Mouse (Mus musculus): ENCODE data around the gene Ajm1. TPM values are rescaled to one million over a fixed set of nuclear protein-coding genes. Genes with fewer than 3 reads are reported as not detected.

Gene Ajm1
- total and polyA plus RNA-seq, 3 experiments = 0.04 to 0.32 TPM; not detected in 1

- TF ChIP-seq MYC (IDR thresholded peaks at IDR 0.05; ENCODE audit: low read depth, low read length) (peak; percentile 52; the same call in 1 of the 2 replicates), MAZ (IDR thresholded peaks at IDR 0.05; ENCODE audit: low read depth, low read length) (no peak), EP300 (IDR thresholded peaks at IDR 0.05; ENCODE audit: low read depth in 1 of 2, low read length in 2 of 2) (no peak), GABPA (IDR thresholded peaks at IDR 0.05; ENCODE audit: low read depth, low read length) (no peak)
Measured at GRCm38 (mm10) chr2:25574579-25575431, 6.8 kb downstream of the Ajm1 start, which contains the start of the genes Mamdc4 and Phpt1 (continued).

- no peak overlapping the region for H3K27ac ChIP-seq (ENCODE audit: control insufficient read depth, low read depth, low read length)
- H3K9me3 ChIP-seq (replicated peaks; ENCODE audit: insufficient read depth, low read length) = no peaks in the 10 kb centered on the region
- DNase-seq (ENCODE audit: low read depth, low spot score) = no peak
- no peaks in the 10 kb centered on the region for H3K27me3 ChIP-seq (ENCODE audit: control insufficient read depth in 1 of 2, insufficient read depth in 2 of 2, low read length in 2 of 2)
- H3K4me1 ChIP-seq (ENCODE audit: control insufficient read depth in 1 of 2, insufficient read depth in 2 of 2, low read length in 2 of 2) = peaks cover 0 to 10% of the 10 kb centered on the region in 2 experiments; a peak in 1 of 4 replicates
- H3K9ac ChIP-seq (ENCODE audit: control insufficient read depth, low read depth, low read length, poor library complexity, severe bottlenecking) = peak overlapping the region; percentile 71
- H3K79me2 ChIP-seq (ENCODE audit: control insufficient read depth, insufficient read depth, low read length, poor library complexity) = peaks cover 7% of the 10 kb centered on the region
- H3K36me3 ChIP-seq (ENCODE audit: control insufficient read depth in 1 of 2, insufficient read depth in 2 of 2, low read length in 2 of 2) = peaks cover 0 to 4% of the 10 kb centered on the region in 2 experiments; a peak in 1 of 4 replicates
- H3K4me3 ChIP-seq (ENCODE audit: control insufficient read depth in 1 of 2, insufficient read depth in 1 of 2, low read depth in 2 of 2, low read length in 2 of 2) = peak overlapping the region; percentile 60 to 81
- no peak for TF ChIP-seq ELF1 (IDR thresholded peaks at IDR 0.05; ENCODE audit: low read depth, low read length)
- TF ChIP-seq TCF12 (IDR thresholded peaks at IDR 0.05; ENCODE audit: low read depth, low read length) = no peak
- TF ChIP-seq CTCF (IDR thresholded peaks at IDR 0.05 in 2 of 3, conservative IDR thresholded peaks at IDR 0.05 in 1 of 3; ENCODE audit: control insufficient read depth in 1 of 3, insufficient read depth in 1 of 3, low read depth in 2 of 3, low read length in 3 of 3, poor library complexity in 1 of 3, severe bottlenecking in 1 of 3) = no peak
- no peak for TF ChIP-seq ZNF384 (IDR thresholded peaks at IDR 0.05; ENCODE audit: low read depth, low read length)
- TF ChIP-seq CHD2 (IDR thresholded peaks at IDR 0.05; ENCODE audit: low read length) = no peak
- no peak for TF ChIP-seq KAT2A (conservative IDR thresholded peaks at IDR 0.05; ENCODE audit: low read depth, low read length)
- no peak for TF ChIP-seq NELFE (IDR thresholded peaks at IDR 0.05; ENCODE audit: low read depth, low read length)
- no peak for TF ChIP-seq MYB (IDR thresholded peaks at IDR 0.05; ENCODE audit: low read depth, low read length)
- TF ChIP-seq HCFC1 (IDR thresholded peaks at IDR 0.05; ENCODE audit: low read depth, low read length) = no peak
- TF ChIP-seq ETS1 (IDR thresholded peaks at IDR 0.05; ENCODE audit: low read depth, low read length) = no peak
- TF ChIP-seq RCOR1 (IDR thresholded peaks at IDR 0.05; ENCODE audit: low read depth, low read length) = no peak
- no peak for TF ChIP-seq TBP (IDR thresholded peaks at IDR 0.05; ENCODE audit: low read depth, low read length)
- no peak for TF ChIP-seq SIN3A (IDR thresholded peaks at IDR 0.05; ENCODE audit: low read length)
- TF ChIP-seq MYC (IDR thresholded peaks at IDR 0.05; ENCODE audit: low read depth, low read length) = no peak
Measured at GRCm38 (mm10) chr2:25574136-25574535, 7.4 kb downstream of the Ajm1 start.

- DNase-seq (ENCODE audit: low read depth, low spot score) = no peak
- peaks cover 0 to 10% of the 10 kb centered on the region in 2 experiments; a peak in 1 of 4 replicates for H3K4me1 ChIP-seq (ENCODE audit: control insufficient read depth in 1 of 2, insufficient read depth in 2 of 2, low read length in 2 of 2)
- H3K36me3 ChIP-seq (ENCODE audit: control insufficient read depth in 1 of 2, insufficient read depth in 2 of 2, low read length in 2 of 2) = peaks cover 0 to 4% of the 10 kb centered on the region in 2 experiments; a peak in 1 of 4 replicates
- no peak overlapping the region for H3K4me3 ChIP-seq (ENCODE audit: control insufficient read depth in 1 of 2, insufficient read depth in 1 of 2, low read depth in 2 of 2, low read length in 2 of 2)
- no peaks in the 10 kb centered on the region for H3K27me3 ChIP-seq (ENCODE audit: control insufficient read depth in 1 of 2, insufficient read depth in 2 of 2, low read length in 2 of 2)
- no peak overlapping the region for H3K27ac ChIP-seq (ENCODE audit: control insufficient read depth, low read depth, low read length)
- TF ChIP-seq E2F4 (IDR thresholded peaks at IDR 0.05; ENCODE audit: borderline replicate concordance, low read depth, low read length) = no peak
- TF ChIP-seq SMC3 (IDR thresholded peaks at IDR 0.05; ENCODE audit: low read depth, low read length) = no peak
- TF ChIP-seq MAFK (IDR thresholded peaks at IDR 0.05; ENCODE audit: borderline replicate concordance, low read depth, low read length) = no peak
- no peak for TF ChIP-seq USF2 (IDR thresholded peaks at IDR 0.05; ENCODE audit: borderline replicate concordance in 1 of 2, insufficient read depth in 1 of 2, low read depth in 1 of 2, low read length in 2 of 2)
- no peak for TF ChIP-seq EP300 (IDR thresholded peaks at IDR 0.05; ENCODE audit: low read depth in 1 of 2, low read length in 2 of 2)
- TF ChIP-seq ZNF384 (IDR thresholded peaks at IDR 0.05; ENCODE audit: low read depth, low read length) = no peak
- no peak for TF ChIP-seq NELFE (IDR thresholded peaks at IDR 0.05; ENCODE audit: low read depth, low read length)
- TF ChIP-seq POLR2AphosphoS5 (IDR thresholded peaks at IDR 0.05; ENCODE audit: borderline replicate concordance, low read depth, low read length) = no peak
- no peak for TF ChIP-seq JUND (IDR thresholded peaks at IDR 0.05; ENCODE audit: low read depth, low read length)
- no peak for TF ChIP-seq GABPA (IDR thresholded peaks at IDR 0.05; ENCODE audit: low read depth, low read length)
- TF ChIP-seq TBP (IDR thresholded peaks at IDR 0.05; ENCODE audit: low read depth, low read length) = no peak
- TF ChIP-seq TCF12 (IDR thresholded peaks at IDR 0.05; ENCODE audit: low read depth, low read length) = no peak
- TF ChIP-seq ETS1 (IDR thresholded peaks at IDR 0.05; ENCODE audit: low read depth, low read length) = no peak
- H3K79me2 ChIP-seq (ENCODE audit: control insufficient read depth, insufficient read depth, low read length, poor library complexity) = peaks cover 7% of the 10 kb centered on the region
- H3K9me3 ChIP-seq (replicated peaks; ENCODE audit: insufficient read depth, low read length) = no peaks in the 10 kb centered on the region
- no peak overlapping the region for H3K9ac ChIP-seq (ENCODE audit: control insufficient read depth, low read depth, low read length, poor library complexity, severe bottlenecking)
Measured at GRCm38 (mm10) chr2:25573068-25573467, 8.5 kb downstream of the Ajm1 start.

Measured in MEL (cell line).